Mouse (Mus musculus) kidney, adult 9 months (tissue): ENCODE results near the gene Cdnf.

Source experiments
- DNase-seq: peaks from one replicate; pipeline ENCODE4 v3.0.0; 2022

Cdnf gene

DNA sequence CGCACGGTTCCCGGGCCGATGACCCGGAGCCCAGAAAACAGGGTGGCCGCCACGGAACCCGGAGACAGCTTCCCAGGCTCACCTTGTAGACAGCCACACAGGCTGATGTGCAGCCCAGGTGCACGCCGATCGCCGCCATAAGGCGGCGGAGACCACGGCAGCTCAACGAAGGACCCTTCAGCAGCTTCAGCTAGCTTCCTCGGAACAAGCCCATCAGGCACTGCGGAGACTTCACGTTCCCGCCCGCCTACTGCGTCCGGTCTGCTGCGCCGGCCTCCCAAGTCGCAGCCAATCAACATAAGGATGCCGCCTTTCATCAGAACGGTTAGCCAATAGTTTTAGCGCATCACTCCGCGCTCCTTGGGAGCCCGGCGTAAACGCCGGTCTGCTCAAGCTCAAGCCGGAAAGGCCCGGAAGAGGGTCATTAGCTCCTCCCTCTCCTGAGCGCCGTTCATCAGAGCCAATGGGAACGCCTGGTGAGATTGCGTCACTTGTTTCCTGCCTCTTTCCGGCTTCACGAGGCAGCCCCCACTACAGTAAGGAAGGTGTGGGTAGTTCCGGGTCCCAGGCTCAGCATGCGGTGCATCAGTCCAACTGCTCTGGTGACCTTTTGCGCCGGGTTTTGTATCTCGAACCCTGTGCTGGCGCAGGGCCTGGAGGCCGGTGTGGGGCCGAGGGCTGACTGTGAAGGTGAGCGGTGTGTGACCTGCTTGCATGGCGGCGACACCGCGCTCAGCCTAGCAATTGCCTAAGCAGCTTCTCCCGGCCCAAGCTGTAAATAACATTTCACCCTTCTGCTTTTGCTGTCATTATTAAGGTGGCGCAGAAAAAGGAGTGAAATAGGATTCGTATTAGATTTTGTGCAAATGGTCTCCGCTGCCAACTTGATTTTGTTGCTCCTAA, at the start of gene Cdnf, which contains the start of the genes Gm45902 and Hspa14:
Gene Cdnf, plus strand, starts transcription at position 479 of the 903 bp plus-strand sequence.
Gene Gm45902, minus strand, starts transcription at position 239 of the 903 bp plus-strand sequence.
Gene Hspa14, minus strand, starts transcription at position 263 of the 903 bp plus-strand sequence.
- DNase-seq = peak; percentile 99

DNA sequence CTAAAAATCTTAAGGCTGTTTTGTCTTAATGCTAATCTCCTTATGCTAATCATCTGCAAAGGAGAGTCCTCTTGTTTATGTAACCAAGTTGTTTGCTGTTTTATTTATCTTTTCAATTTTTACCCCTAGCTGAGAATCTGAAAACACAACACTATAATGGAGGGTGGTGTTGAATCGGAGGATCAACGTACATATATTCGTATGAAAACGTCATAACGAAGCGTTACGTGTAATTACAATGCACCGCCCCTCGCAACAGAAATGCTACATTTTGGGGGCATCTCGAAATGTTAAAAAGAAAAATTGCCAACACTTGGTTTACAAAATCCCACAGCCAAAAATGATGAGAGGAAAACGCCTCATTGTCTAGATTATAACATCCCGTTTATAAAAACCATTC, 38.9 kb upstream of the Cdnf start:
- no peak for DNase-seq

DNA sequence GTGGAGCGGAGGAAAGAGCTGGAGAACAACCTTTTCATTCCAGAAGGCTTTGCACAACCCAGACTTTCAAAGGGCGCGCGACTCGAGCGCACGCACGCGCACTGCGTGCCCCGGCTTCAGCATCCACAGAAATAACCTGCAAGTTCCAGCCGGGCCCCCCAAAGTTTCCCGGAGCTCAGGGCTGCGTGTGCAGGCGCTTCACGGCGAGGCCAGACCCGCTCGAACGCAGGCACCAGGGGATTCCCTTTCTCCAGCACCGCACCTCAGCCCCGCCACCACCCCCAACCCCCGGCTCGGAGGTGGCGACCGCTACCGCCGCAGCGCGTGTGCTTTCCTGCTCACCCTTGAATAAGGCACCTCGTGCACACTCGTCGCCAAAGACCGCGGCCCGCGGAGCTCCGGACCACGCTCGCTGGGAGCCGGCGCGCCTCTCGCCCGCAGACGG, 38.4 kb upstream of the Cdnf start:
- peak; percentile 49 for DNase-seq

DNA sequence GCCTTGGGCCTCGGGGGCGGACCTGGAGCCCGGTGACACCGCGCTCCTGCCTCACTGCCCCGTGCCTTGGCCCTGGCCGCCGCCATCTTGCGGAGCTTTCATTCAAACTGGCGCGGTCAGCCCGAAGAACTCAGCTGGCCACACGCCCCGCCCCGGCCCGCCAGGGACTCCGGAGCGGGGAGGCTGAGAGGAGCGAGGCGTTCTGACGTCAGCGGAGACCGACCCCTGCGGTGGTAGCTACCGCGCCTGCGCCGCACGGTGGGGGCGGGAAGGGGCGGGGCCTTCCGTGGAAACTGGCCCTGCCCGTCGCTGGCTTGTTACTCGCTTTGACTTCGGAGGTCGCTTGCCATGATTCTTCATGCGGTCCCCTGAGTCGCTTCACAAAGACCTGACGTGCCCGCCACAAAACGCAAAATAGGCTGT, 38.0 kb upstream of the Cdnf start, which contains the start of gene Suv39h2:
Gene Suv39h2, minus strand, starts transcription at position 171 of the 423 bp plus-strand sequence.
- DNase-seq = peak; percentile 96

DNA sequence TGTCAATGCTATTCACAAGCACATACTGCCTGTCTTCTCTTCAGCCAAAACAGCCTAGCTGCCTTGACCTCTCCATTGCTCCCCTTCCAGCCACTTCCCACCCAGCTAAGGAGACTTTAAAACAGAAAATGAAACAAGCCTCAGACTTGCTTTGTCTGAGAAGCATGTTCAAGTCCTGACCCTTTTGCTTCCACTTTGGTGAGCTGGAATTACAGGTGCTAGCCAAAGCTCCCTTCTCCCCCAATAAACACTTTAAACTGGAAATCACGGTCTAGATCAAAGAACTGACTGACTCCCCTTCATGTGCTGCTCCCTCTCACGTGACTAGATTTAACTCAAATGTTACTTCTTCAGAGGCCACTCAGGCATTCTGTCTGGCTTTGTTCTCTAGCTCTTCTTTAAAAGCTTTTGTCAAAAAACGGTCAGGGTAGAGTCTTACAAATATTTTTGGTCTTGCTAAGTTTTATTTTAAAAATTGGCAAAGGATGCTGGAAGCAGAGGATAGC, 37.0 kb upstream of the Cdnf start:
- no peak for DNase-seq

DNA sequence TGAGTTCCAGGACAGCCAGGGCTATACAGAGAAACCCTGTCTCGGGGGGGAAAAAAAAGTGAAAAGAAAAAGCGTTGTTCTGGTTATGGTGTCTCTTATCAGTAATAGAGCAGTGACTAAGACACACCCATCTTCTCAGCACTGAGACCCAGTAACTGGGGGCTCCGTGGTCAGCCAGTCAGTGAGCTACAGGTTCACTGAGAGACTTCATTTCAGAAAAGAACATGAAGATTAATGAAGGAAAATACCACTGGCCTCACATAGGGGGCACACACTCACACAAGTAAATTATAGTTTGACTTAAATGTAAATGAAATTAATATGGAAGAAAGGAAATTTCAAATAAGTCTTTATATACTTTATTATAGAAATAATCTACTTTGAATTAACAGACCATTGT, 32.6 kb upstream of the Cdnf start:
- DNase-seq = no peak

DNA sequence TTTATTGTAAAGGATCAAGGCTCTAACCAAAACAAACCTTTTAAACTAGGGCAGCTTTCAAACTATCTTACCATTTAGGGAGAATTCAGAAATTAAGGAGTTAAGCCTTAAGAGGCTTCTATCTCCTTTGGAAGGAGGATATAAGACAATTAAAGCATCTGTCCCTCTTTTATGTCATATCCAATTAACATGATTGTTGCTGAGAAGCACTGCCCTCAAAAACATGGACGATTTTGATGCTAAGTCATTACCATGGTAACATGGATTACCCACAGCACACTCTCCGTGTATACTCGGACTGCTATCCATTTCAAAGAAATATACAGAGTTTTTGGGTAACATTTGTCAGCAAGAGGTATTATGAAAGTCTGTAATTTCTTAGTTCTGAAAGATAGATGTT, 23.0 kb upstream of the Cdnf start:
- DNase-seq = no peak

DNA sequence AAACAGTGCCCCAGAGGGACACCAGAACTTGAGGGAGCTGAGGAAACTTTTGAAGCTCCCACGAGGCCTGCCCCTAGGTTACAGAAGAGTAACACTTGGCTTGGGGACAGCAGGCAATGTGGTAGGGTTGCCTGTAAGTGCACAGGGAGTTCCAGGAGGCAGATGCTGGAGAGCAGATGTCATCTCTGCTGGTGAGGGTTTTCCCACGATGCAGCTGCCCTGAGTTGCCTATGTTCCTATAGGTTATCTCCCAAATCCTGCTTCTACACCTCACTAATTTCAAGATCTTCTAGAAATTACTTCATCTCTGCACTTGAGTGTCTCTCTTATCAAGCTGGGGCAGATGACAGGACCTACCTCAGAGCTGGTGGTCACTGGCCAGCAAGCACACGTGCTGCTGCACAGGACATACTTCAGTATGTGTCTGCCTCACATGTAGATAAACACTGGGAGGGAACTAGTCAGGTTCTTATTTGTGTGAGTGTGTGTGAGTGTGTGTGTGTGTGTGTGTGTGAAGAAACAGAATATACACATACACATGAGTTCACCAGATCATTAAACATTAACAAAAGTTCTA, 18.9 kb upstream of the Cdnf start:
- DNase-seq = no peak

DNA sequence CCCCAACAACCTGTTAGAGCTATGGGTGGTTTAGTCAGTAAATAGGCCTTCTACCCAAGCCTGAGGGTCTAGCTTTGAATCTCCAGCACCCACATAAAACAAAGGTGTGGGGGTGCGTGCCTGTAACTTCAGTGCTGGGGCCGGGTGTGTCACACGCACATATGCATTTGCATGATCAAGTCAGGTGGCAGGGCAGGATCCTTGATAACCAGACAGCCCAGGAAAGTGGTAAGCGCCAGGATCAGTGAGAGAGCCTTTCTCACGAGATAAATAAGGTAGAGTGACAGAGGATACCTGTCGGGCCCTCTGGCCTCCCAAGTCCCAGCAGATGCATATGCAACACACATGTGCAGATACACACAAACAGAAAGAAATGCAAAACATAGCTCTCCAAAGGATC, 13.3 kb upstream of the Cdnf start:
- DNase-seq = no peak

DNA sequence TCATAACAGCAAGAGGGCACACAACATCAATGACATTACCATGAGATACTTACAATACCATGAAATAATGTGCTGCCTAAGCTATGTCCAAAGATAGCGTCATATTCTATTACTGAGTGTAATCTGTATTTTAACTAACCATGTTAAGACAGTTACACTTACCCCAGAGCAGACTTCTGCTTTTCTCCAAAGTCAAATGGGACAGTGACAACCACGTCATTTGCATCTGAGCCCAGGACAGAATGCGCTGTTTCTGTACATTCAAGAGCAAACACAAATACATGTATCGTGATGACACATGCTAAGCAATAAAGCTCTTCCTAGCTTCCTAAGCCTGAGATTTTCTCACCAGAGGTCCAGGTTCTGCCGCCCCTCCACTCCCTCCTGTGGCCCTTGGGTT, 11.9 kb upstream of the Cdnf start:
- DNase-seq = no peak

DNA sequence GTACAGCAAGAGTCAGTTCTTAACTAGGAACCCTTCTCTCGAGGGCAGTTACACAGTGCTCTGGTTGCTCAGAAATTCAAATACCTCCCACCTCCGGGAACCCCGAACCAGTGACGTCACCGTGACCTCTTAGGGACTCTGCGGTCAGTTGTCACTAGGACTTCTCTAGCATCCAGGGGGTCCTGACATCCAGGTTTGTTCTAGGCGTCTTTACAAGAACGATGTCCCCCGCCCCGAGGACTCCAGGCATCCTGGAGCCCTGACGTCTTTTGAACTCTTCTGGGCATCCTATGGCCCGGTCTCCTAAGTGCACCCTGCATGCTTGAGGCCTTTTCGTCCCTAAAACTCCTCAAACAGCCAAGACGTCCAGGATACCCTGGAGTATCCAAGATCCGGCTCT, 754 bp upstream of the Cdnf start:
- peak; percentile 27 for DNase-seq

DNA sequence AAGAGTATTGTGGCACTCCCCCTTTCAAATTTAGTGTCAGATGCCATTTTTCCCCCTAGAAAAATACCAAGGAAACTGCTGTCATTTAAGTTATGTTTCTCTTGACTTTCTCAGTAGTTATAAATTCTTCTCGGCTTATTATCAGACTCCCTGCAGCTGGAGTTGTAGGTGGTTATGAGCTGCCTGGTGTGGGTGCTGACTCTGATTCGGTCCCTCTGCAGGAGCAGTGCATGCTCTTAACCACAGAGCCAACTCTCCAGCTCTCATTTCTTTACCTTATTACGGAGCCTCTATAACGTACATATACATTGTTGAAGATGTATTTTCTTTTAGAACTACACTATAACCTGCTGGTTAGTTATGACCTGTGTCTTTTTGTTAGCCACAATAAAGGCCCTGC, 9.7 kb downstream of the Cdnf start:
- DNase-seq = no peak

DNA sequence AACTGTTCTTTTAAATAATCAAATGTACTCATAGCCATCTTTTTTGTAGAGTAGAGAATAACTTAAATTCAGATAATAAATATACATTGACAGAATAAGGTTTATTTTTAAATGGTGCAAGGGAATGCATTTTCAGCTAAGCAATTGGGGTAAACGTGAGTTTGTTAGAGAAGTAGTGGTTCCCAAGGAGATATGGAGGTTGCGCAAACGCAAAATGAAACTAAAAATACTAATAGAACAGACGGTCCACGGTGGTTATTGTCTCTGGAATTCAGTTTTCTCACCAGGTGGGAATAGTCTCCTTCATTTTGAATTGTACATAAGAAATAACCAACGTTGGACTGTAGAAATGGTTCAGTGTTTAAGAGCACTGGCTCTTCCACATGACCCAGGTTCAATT, 13.5 kb downstream of the Cdnf start:
- DNase-seq = no peak

DNA sequence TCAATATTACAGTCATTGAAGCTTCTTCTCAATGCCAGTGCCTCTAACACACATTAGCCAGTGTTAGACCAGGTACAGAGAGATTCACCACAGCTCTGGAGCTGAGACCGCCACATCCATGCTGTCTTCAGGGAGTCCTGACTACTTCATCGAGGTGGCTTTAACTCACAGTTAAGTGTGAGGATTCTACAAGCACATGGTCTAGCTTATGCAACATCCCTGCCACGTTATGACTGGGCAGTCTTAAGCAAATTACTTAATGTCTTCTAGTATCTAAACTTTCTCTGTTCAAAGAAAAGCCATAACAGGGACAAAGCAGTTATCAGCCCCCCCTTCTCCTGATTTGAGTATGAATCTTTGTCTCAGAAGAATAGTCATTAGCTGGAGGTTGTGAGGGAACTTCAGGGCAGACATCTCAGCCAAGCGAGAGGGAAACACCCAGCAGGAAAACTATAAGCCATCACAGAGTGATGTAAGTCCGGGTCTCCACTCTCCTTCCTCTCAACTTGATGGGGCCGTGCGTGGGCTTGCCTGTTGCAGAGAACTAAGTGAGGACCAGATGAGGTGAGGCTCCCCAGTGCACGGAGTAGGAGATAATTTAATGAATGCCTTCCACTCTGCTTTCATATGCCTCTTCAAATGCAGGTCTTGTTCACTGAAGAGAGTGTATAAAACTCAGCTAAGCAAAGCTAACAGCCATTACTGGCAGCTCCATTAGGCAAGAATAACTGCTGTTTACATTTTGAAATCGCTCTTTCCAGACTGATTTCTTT, 28.7 kb downstream of the Cdnf start:
- DNase-seq = no peak

DNA sequence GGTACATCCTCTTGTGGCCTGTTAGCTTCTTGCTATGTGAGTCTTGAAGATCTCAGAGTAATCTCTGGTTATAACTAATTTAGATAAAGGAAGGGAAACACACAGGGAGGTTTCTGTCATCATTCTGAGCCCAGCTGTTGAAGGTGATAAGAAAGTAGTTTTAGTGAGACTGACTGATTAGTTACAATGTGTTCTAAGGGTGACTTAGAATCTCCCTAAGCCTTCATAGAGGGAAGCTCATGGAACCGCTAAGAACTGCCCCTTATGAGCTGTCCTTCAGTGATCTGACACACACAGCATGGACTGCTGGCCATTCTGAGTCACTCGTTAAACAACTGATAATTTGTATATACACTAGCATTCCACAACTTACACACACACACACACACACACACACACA, 33.2 kb downstream of the Cdnf start:
- DNase-seq = no peak

DNA sequence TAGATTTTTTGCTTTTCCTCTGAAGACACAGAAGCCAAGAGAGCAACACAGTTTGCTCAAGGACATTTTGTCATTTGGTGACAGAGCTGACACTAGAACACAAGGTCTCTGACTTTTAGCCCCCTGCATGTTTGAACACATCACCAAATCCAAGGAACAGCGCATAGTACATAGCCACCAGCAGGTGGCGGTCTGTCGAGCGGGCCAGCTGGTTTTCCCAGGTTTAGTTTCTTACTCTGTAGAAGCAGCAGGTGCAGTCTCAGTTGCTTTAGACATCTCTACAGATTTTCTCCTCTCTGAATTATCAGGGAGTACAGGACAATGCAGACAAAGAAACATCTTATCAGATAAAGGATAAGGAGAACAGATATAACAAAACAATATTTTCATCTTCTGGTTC, 33.8 kb downstream of the Cdnf start:
- peak; percentile 71 for DNase-seq

DNA sequence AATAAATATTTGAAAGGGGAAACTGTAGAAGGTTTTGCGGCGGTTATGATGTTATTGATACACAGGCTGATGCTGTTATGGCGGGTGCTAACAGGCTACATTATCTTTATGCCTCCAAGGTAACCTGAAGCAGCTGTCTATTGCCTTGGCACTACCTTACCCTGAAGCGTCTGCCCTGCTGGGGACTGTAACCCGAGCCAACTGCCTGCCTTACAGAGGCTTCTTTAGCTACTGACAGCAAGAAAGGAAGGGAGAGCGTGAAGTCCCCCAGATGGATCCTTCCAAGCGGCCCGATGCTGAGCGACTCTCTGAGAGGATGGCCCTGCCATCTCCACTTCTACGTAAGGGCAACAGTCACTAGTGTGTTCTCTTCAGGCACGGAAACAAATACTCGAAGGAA, 57.4 kb downstream of the Cdnf start, which contains the start of gene Fam107b:
Gene Fam107b, plus strand, starts transcription at position 303 of the 400 bp plus-strand sequence.
- no peak for DNase-seq

DNA sequence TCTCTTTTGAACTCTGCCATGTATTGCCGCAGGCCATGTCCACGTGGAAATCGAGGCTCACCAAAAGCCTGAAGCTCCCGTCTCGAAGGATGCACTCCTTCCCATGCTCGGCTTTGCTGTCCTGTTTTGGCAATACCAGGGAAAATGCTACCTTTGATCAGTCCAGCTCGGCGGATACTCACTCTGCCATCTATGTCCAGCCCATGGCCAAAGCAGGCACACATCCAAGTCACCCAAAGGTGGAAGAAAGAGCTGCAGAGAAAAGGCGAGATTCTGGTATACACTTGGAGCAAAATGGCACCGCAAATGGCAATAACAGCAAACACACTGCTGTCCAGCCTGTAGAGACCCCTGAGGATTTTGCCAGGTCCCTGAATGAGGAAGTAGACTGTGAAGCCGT, 57.8 kb downstream of the Cdnf start:
- DNase-seq = peak; percentile 34

DNA sequence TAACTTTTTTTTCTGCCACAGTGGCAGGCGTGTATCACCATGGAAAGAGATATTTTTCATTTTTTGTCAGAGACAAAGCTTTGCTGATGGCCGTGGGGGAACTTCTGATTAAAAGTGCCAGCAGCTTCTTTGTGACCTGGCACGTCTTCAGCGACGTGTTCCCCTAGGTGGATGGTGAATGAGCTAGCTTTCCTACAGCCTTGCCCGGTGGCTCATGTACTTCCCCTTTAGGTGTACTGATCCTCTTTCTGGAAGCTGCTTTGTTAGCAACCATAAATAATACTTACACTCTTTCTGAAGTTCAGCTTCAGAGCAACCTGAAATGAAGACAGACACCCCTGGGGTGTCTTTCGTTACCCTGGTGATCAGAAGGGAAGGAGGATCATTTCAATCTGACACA, 61.1 kb downstream of the Cdnf start:
- no peak for DNase-seq

DNA sequence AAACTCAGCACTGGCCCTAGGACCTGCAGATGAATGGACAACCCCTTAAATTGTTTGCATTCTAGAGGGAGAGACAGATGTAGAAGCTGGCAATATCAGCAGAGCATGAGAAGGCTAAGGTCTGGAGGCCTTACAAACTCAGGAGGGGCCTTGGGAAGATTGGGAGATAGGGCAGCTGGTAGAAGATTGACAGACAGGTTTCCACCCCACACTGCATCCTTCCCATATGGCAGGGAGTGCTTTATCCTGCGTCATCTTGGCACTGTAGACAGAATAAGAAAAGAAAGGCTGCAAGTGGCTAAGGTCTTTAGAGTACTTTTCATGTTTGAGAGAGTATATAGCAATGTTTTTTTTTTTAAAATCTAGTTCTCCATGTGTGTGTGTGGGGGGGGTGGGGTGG, 62.3 kb downstream of the Cdnf start:
- DNase-seq = no peak
